Mouse (Mus musculus): Measurements from ENCODE around the gene Acin1. TPM values are rescaled to one million over a fixed set of nuclear protein-coding genes. Genes with fewer than 3 reads are reported as not detected.

The Acin1 gene
- polyA plus RNA-seq, 1 experiment from 2014 or later: 99.1 TPM

DNA sequence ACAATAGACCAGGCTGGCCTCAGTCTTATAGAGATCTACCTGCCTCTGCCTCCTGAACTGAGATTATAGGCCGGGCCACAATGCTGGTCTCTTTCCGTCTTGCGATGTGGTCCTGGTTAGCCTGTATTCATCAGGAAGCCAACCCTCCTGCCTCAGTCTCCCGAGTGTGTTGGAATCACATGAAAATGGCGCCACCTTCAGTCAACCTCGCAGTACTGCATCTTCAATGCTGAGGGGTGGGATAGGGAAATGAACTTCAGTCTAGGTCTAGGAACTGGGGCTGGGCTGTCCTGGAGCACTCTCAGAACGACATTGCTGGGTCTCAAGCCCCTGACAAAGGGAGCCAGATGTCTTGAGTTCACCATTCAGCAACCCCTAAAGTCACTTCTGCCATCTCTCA is 89.6 kb downstream of the Acin1 start:
- H3K36me3 ChIP-seq (replicated peaks; ENCODE audit: control insufficient read depth, insufficient read depth): no peaks in the 10 kb centered on the region; the same call in 1 of the 2 replicates
- ATAC-seq (ENCODE audit: low FRiP score) (no peak), DNase-seq (ENCODE audit: low spot score) (no peak)
- WGBS: 82% methylated on average over 7 of the region's 7 CpGs
- H3K9ac ChIP-seq: no peak overlapping the region
- H3K27me3 ChIP-seq (ENCODE audit: control insufficient read depth, insufficient read depth, low read length): no peaks in the 10 kb centered on the region
- no peak overlapping the region for H3K4me3 ChIP-seq (replicated peaks; ENCODE audit: low read length)
- H3K9me3 ChIP-seq (ENCODE audit: control insufficient read depth, low read length): no peaks in the 10 kb centered on the region
- no peak overlapping the region for H3K27ac ChIP-seq
- H3K4me2 ChIP-seq (replicated peaks): no peak overlapping the region
- H3K4me1 ChIP-seq (replicated peaks; ENCODE audit: control insufficient read depth, insufficient read depth, low read length): no peaks in the 10 kb centered on the region

GRCm38 (mm10) chr14:54594631-54595414 is 91.9 kb downstream of the Acin1 start:
- WGBS: 72% methylated on average over 27 of the region's 28 CpGs
- no peak overlapping the region for H3K4me2 ChIP-seq (replicated peaks)
- no peak overlapping the region for H3K9ac ChIP-seq
- no peak overlapping the region for H3K4me3 ChIP-seq (replicated peaks; ENCODE audit: low read length)
- no peak overlapping the region for H3K27ac ChIP-seq
- DNase-seq (ENCODE audit: low spot score) (no peak), ATAC-seq (ENCODE audit: low FRiP score) (no peak)
- H3K27me3 ChIP-seq (ENCODE audit: control insufficient read depth, insufficient read depth, low read length): no peaks in the 10 kb centered on the region
- no peaks in the 10 kb centered on the region for H3K9me3 ChIP-seq (ENCODE audit: control insufficient read depth, low read length)
- peaks cover 3% of the 10 kb centered on the region; the same call in 1 of the 2 replicates for H3K36me3 ChIP-seq (replicated peaks; ENCODE audit: control insufficient read depth, insufficient read depth)
- no peaks in the 10 kb centered on the region for H3K4me1 ChIP-seq (replicated peaks; ENCODE audit: control insufficient read depth, insufficient read depth, low read length)

DNA sequence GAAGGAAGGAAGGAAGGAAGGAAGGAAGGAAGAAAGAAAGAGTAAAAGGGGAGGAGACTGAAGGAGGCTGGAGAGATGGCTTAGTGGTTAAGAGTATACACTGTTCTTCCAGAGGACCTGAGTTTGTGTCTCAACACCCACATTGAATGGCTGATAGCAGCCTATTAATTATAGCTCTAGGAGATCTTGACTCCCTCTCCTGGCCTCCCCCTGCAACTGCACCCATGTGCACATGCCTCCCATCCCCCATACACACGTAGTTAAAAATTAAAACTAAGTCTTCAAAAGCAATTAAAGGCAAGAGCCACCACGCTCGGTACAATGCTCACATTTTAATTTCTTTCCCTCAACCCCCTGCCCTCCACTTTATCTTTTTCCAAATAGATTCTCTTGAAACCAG is 92.7 kb downstream of the Acin1 start:
- H3K4me1 ChIP-seq (replicated peaks; ENCODE audit: control insufficient read depth, insufficient read depth, low read length): no peaks in the 10 kb centered on the region
- H3K4me3 ChIP-seq (replicated peaks; ENCODE audit: low read length): no peak overlapping the region
- H3K27me3 ChIP-seq (ENCODE audit: control insufficient read depth, insufficient read depth, low read length): no peaks in the 10 kb centered on the region
- no peak overlapping the region for H3K27ac ChIP-seq
- no peak overlapping the region for H3K4me2 ChIP-seq (replicated peaks)
- WGBS: 91% methylated on average over 3 of the region's 3 CpGs
- H3K9ac ChIP-seq: no peak overlapping the region
- no peak for ATAC-seq (ENCODE audit: low FRiP score)
- H3K36me3 ChIP-seq (replicated peaks; ENCODE audit: control insufficient read depth, insufficient read depth): peaks cover 3% of the 10 kb centered on the region; the same call in 1 of the 2 replicates
- no peak for DNase-seq (ENCODE audit: low spot score)
- no peaks in the 10 kb centered on the region for H3K9me3 ChIP-seq (ENCODE audit: control insufficient read depth, low read length)

DNA sequence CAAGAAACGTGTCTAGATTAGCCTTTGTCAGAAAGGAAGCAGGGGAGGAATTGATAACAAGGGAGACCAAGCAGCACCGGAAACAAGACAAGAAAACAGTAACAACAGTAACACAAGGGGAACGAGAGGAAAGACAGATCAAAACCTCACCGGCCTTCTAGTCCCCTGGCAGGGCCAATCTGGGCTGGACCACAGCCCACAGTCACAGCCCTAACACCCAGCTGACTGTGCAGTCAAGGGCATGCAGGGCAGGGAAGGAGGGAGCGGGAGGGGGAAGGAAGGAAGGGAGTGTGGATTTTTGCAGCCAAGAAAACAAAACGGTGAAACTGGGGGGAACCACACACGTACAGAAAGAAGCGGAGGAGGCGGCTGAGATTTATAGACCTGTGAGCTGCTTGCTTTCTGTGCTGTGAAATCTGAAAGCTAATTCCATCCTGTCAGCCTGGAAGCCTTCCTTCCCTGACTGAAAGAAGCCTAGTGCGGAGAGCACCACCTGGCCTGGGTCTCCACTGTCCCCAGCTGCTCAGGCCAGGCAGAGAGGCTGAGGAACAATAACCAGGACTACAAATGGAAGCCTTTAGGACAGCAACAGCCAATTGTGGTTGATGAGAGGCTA is 94.3 kb downstream of the Acin1 start:
- 0 out of 2 replicates have a peak overlapping the region, but pooled peaks have one; percentile 5 for H3K27ac ChIP-seq
- H3K27me3 ChIP-seq (ENCODE audit: control insufficient read depth, insufficient read depth, low read length): no peaks in the 10 kb centered on the region
- ATAC-seq (ENCODE audit: low FRiP score): no peak
- H3K36me3 ChIP-seq (replicated peaks; ENCODE audit: control insufficient read depth, insufficient read depth): peaks cover 3% of the 10 kb centered on the region; the same call in 1 of the 2 replicates
- WGBS: 61% methylated on average over 10 of the region's 10 CpGs
- H3K4me2 ChIP-seq (replicated peaks): no peak overlapping the region
- no peak for DNase-seq (ENCODE audit: low spot score)
- H3K9me3 ChIP-seq (ENCODE audit: control insufficient read depth, low read length): no peaks in the 10 kb centered on the region
- no peak overlapping the region for H3K4me3 ChIP-seq (replicated peaks; ENCODE audit: low read length)
- no peaks in the 10 kb centered on the region for H3K4me1 ChIP-seq (replicated peaks; ENCODE audit: control insufficient read depth, insufficient read depth, low read length)
- H3K9ac ChIP-seq: no peak overlapping the region

MicroRNAs within 50 kb of the gene (microRNA counts, 519-probe panel; counts per million panel counts)
- not detected for microRNA mmu-miR-686

Small RNA genes within 50 kb of the gene (microRNA-seq; reads per million reads assigned to microRNA genes)
- gene Mir686 (not detected), gene Mir6948 (0.81 reads per million)

Other genes with a start within 250 kb of the Acin1 start
- gene Lrp10, start 222.8 kb downstream of the Acin1 start, polyA plus RNA-seq (2014; fragmentation: Nextera tagmentation; extraction: Ambion mirVana): 29.2 and 30.8 TPM in 2 replicates
- 32.5 and 41.1 TPM in 2 replicates for gene Rem2, start 210.8 kb downstream of the Acin1 start, polyA plus RNA-seq (2014; fragmentation: Nextera tagmentation; extraction: Ambion mirVana)
- gene Prmt5, start 169.4 kb downstream of the Acin1 start, polyA plus RNA-seq (2014; fragmentation: Nextera tagmentation; extraction: Ambion mirVana): 90.0 and 99.7 TPM in 2 replicates
- gene Haus4, start 132.3 kb downstream of the Acin1 start, polyA plus RNA-seq (2014; fragmentation: Nextera tagmentation; extraction: Ambion mirVana): 15.3 and 15.7 TPM in 2 replicates
- 3.2 and 5.0 TPM in 2 replicates for gene Ajuba, start 109.4 kb downstream of the Acin1 start, polyA plus RNA-seq (2014; fragmentation: Nextera tagmentation; extraction: Ambion mirVana)
- 3.1 and 3.7 TPM in 2 replicates for gene 4931414P19Rik, start 80.9 kb downstream of the Acin1 start, polyA plus RNA-seq (2014; fragmentation: Nextera tagmentation; extraction: Ambion mirVana)
- gene Psmb5, start 68.9 kb downstream of the Acin1 start, polyA plus RNA-seq (2014; fragmentation: Nextera tagmentation; extraction: Ambion mirVana): 422 and 425 TPM in 2 replicates
- 0.16 TPM in 1 of 2 replicates, not detected in the other for gene Psmb11, start 65.5 kb downstream of the Acin1 start, polyA plus RNA-seq (2014; fragmentation: Nextera tagmentation; extraction: Ambion mirVana)
- not detected in 2 replicates for gene Gm17606, start 46.0 kb downstream of the Acin1 start, polyA plus RNA-seq (2014; fragmentation: Nextera tagmentation; extraction: Ambion mirVana)
- 10.5 and 12.2 TPM in 2 replicates for gene Cdh24, start 45.6 kb downstream of the Acin1 start, polyA plus RNA-seq (2014; fragmentation: Nextera tagmentation; extraction: Ambion mirVana)
- 67.1 and 71.2 TPM in 2 replicates for gene 1700123O20Rik, start 715 bp downstream of the Acin1 start, polyA plus RNA-seq (2014; fragmentation: Nextera tagmentation; extraction: Ambion mirVana)
- 0.21 and 0.29 TPM in 2 replicates for gene Gm29776, start 11.9 kb upstream of the Acin1 start, polyA plus RNA-seq (2014; fragmentation: Nextera tagmentation; extraction: Ambion mirVana)
- not detected in 2 replicates for gene Cebpe, start 25.2 kb upstream of the Acin1 start, polyA plus RNA-seq (2014; fragmentation: Nextera tagmentation; extraction: Ambion mirVana)
- gene Slc7a8, start 95.0 kb upstream of the Acin1 start, polyA plus RNA-seq (2014; fragmentation: Nextera tagmentation; extraction: Ambion mirVana): 9.8 and 10.7 TPM in 2 replicates
- gene Rnf212b, start 127.2 kb upstream of the Acin1 start, polyA plus RNA-seq (2014; fragmentation: Nextera tagmentation; extraction: Ambion mirVana): not detected in 2 replicates
- gene Homez, start 184.0 kb upstream of the Acin1 start, polyA plus RNA-seq (2014; fragmentation: Nextera tagmentation; extraction: Ambion mirVana): 10.7 and 10.8 TPM in 2 replicates
- 5.0 and 5.7 TPM in 2 replicates for gene Ppp1r3e, start 190.6 kb upstream of the Acin1 start, polyA plus RNA-seq (2014; fragmentation: Nextera tagmentation; extraction: Ambion mirVana)
- gene Bcl2l2, start 196.4 kb upstream of the Acin1 start, polyA plus RNA-seq (2014; fragmentation: Nextera tagmentation; extraction: Ambion mirVana): 5.2 and 5.3 TPM in 2 replicates
- not detected in 2 replicates for gene Gm20521, start 196.5 kb upstream of the Acin1 start, polyA plus RNA-seq (2014; fragmentation: Nextera tagmentation; extraction: Ambion mirVana)
- 141 and 159 TPM in 2 replicates for gene Pabpn1, start 205.6 kb upstream of the Acin1 start, polyA plus RNA-seq (2014; fragmentation: Nextera tagmentation; extraction: Ambion mirVana)
- gene Slc22a17, start 226.2 kb upstream of the Acin1 start, polyA plus RNA-seq (2014; fragmentation: Nextera tagmentation; extraction: Ambion mirVana): 136 and 142 TPM in 2 replicates
- 15.4 and 15.6 TPM in 2 replicates for gene Efs, start 239.2 kb upstream of the Acin1 start, polyA plus RNA-seq (2014; fragmentation: Nextera tagmentation; extraction: Ambion mirVana)
- gene Il25, start 245.8 kb upstream of the Acin1 start, polyA plus RNA-seq (2014; fragmentation: Nextera tagmentation; extraction: Ambion mirVana): 0.72 and 0.74 TPM in 2 replicates
- gene Cmtm5, start 249.3 kb upstream of the Acin1 start, polyA plus RNA-seq (2014; fragmentation: Nextera tagmentation; extraction: Ambion mirVana): 11.3 and 11.4 TPM in 2 replicates